Mouse (Mus musculus) embryonic facial prominence, embryonic 11.5 days (tissue): ENCODE measurements around the gene Atp5b. TPM values are rescaled to one million over a fixed set of nuclear protein-coding genes. Genes with fewer than 3 reads are reported as not detected.
"Not testable (repeated sequence)": the region's sequence is repeated elsewhere in the genome, so short reads cannot be mapped to it uniquely, and the experiment has no call there.

Experiments used
- ATAC-seq: fragments of 200-750 bp; cut with Nextera tagmentation; replicated peaks from 2 replicates; pipeline ENCODE4 v1.8.0; 2017; ENCODE audit warnings: low read depth; ENCODE audit not compliant: insufficient number of reproducible peaks, low FRiP score, low TSS enrichment
- DNase-seq: peaks from one replicate; pipeline ENCODE4 v3.0.0-alpha.2; 2015; ENCODE audit warnings: low spot score
- H3K27ac ChIP-seq: fragments of 300-500 bp; sonication (generic); replicated peaks from 2 replicates; pipeline ENCODE4 v1.5.1; 2014; ENCODE audit warnings: mild to moderate bottlenecking, low read depth, low read length, control low read depth
- H3K27me3 ChIP-seq: fragments of 300-500 bp; sonication (generic); 2 replicates; pipeline ENCODE4 v1.6.1; 2014; ENCODE audit warnings: mild to moderate bottlenecking, low read length, moderate library complexity, mixed read lengths; ENCODE audit not compliant: control insufficient read depth, insufficient read depth
- H3K36me3 ChIP-seq: fragments of 300-500 bp; sonication (generic); replicated peaks from 2 replicates; pipeline ENCODE4 v1.6.1; 2014; ENCODE audit warnings: low read depth, mild to moderate bottlenecking, low read length, moderate library complexity, mixed read lengths; ENCODE audit not compliant: control insufficient read depth, insufficient read depth
- H3K4me1 ChIP-seq: fragments of 300-500 bp; sonication (generic); 2 replicates; pipeline ENCODE4 v1.6.1; 2014; ENCODE audit warnings: low read length, mixed read lengths; ENCODE audit not compliant: control insufficient read depth, insufficient read depth
- H3K4me2 ChIP-seq: fragments of 300-500 bp; sonication (generic); 2 replicates; pipeline ENCODE4 v1.6.1; 2014; ENCODE audit warnings: low read depth, mild to moderate bottlenecking, control low read depth, low read length, moderate library complexity
- H3K4me3 ChIP-seq: fragments of 300-500 bp; sonication (generic); 2 replicates; pipeline ENCODE4 v1.5.1; 2014; ENCODE audit warnings: low read depth, low read length, control low read depth
- H3K9ac ChIP-seq: fragments of 300-500 bp; sonication (generic); replicated peaks from 2 replicates; pipeline ENCODE4 v1.6.1; 2014; ENCODE audit warnings: mild to moderate bottlenecking, control low read depth, low read length
- H3K9me3 ChIP-seq: fragments of 300-500 bp; sonication (generic); replicated peaks from 2 replicates; pipeline ENCODE4 v1.6.1; 2016; ENCODE audit warnings: mild to moderate bottlenecking, low read length, inconsistent platforms, mixed read lengths; ENCODE audit not compliant: control insufficient read depth
- WGBS: fragments of 180-500 bp; shearing (Covaris S2); extraction: QIAGEN DNeasy Blood & Tissue Kit; methylation state at CpG from one replicate; pipeline ENCODE4 v1.1.7; 2014; 5-methylcytosine and 5-hydroxymethylcytosine counted together
- polyA plus RNA-seq: library from polyadenylated mRNA; unstranded; fragments of >200 nt; fragmentation: Nextera tagmentation; extraction: Ambion mirVana; gene quantifications from 2 replicates; pipeline ENCODE4 v1.2.1, GENCODE M21; 2014

The Atp5b gene
- polyA plus RNA-seq, 1 experiment from 2014 or later, result 2,412 TPM

GRCm38 (mm10) chr10:128078269-128078668 is 4.8 kb upstream of the Atp5b start:
- not testable (repeated sequence) for H3K27me3 ChIP-seq, H3K36me3 ChIP-seq, H3K9ac ChIP-seq, H3K4me1 ChIP-seq, H3K9me3 ChIP-seq, DNase-seq, H3K27ac ChIP-seq, H3K4me2 ChIP-seq, ATAC-seq, H3K4me3 ChIP-seq
- WGBS, result 79% methylated on average over 5 of the region's 5 CpGs

- ATAC-seq (no peak), DNase-seq (no peak)
- Histone ChIP-seq H3K4me1 (no peaks in the 10 kb centered on the region), H3K36me3 (peaks cover 3% of the 10 kb centered on the region; the same call in 1 of the 2 replicates), H3K9me3 (no peaks in the 10 kb centered on the region), H3K4me2 (no peak overlapping the region), H3K27ac (no peak overlapping the region), H3K9ac (no peak overlapping the region), H3K4me3 (no peak overlapping the region), H3K27me3 (no peaks in the 10 kb centered on the region)
- 74% methylated on average over 1 of the region's 1 CpGs for WGBS
Observed at GRCm38 (mm10) chr10:128080496-128080895, 2.6 kb upstream of the Atp5b start.

- Histone ChIP-seq H3K36me3 (peaks cover 3% of the 10 kb centered on the region; the same call in 1 of the 2 replicates), H3K4me2 (peak overlapping the region; percentile 59), H3K9ac (no peak overlapping the region), H3K4me1 (no peaks in the 10 kb centered on the region), H3K9me3 (no peaks in the 10 kb centered on the region), H3K4me3 (peak overlapping the region; percentile 91), H3K27me3 (no peaks in the 10 kb centered on the region), H3K27ac (no peak overlapping the region)
- DNase-seq (no peak), ATAC-seq (no peak)
- 68% methylated on average over 6 of the region's 6 CpGs for WGBS
Observed at GRCm38 (mm10) chr10:128081807-128082476, 1.1 kb upstream of the Atp5b start.

DNA sequence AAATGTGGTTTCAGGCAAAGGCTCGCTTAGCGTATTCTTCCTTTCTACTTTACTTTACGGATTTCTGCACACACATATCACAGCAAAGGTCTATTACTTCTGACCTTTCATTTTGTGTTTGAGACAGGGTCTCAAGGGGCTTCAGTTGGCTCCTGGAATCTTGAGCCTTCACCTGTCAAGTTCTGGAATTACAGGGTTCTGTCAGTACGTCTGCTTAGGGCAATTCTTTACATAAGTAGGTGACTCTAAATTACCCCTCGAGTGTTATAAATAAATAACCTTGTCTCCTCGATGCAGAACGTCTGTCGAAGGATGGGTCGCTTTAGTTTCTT is 630 bp upstream of the Atp5b start:
- H3K4me2 ChIP-seq, result peak overlapping the region; percentile 59
- no peaks in the 10 kb centered on the region for H3K4me1 ChIP-seq
- peak overlapping the region; percentile 91 for H3K4me3 ChIP-seq
- H3K36me3 ChIP-seq, result peaks cover 3% of the 10 kb centered on the region; the same call in 1 of the 2 replicates
- ATAC-seq, result no peak
- 18% methylated on average over 9 of the region's 9 CpGs for WGBS
- no peak for DNase-seq
- no peaks in the 10 kb centered on the region for H3K9me3 ChIP-seq
- H3K27ac ChIP-seq, result no peak overlapping the region
- H3K9ac ChIP-seq, result peak overlapping the region; percentile 72
- H3K27me3 ChIP-seq, result no peaks in the 10 kb centered on the region

- WGBS, result under 1% methylated on average over 22 of the region's 22 CpGs
- no peak for ATAC-seq
- H3K27ac ChIP-seq, result peak overlapping the region; percentile 60; the same call in 1 of the 2 replicates
Observed at GRCm38 (mm10) chr10:128083688-128084087, 615 bp downstream of the Atp5b start.

GRCm38 (mm10) chr10:128084160-128084559 is 1.1 kb downstream of the Atp5b start:
- H3K9me3 ChIP-seq, result no peaks in the 10 kb centered on the region
- no peaks in the 10 kb centered on the region for H3K4me1 ChIP-seq
- peak overlapping the region; percentile 91 for H3K4me3 ChIP-seq
- no peaks in the 10 kb centered on the region for H3K27me3 ChIP-seq
- WGBS, result 8% methylated on average over 3 of the region's 3 CpGs
- no peak for DNase-seq
- no peak overlapping the region for H3K27ac ChIP-seq
- H3K36me3 ChIP-seq, result peaks cover 13% of the 10 kb centered on the region; the same call in 1 of the 2 replicates
- H3K4me2 ChIP-seq, result peak overlapping the region; percentile 89
- peak overlapping the region; percentile 98 for H3K9ac ChIP-seq
- no peak for ATAC-seq

More at GRCm38 (mm10) chr10:128083688-128084087, 615 bp downstream of the Atp5b start:
- H3K27me3 ChIP-seq, result no peaks in the 10 kb centered on the region
- peaks cover 12% of the 10 kb centered on the region; the same call in 1 of the 2 replicates for H3K36me3 ChIP-seq
- peak overlapping the region; percentile 91 for H3K4me3 ChIP-seq
- peak overlapping the region; percentile 98 for H3K9ac ChIP-seq
- peak overlapping the region; percentile 89 for H3K4me2 ChIP-seq
- no peaks in the 10 kb centered on the region for H3K9me3 ChIP-seq
- no peak for DNase-seq
- no peaks in the 10 kb centered on the region for H3K4me1 ChIP-seq

DNA sequence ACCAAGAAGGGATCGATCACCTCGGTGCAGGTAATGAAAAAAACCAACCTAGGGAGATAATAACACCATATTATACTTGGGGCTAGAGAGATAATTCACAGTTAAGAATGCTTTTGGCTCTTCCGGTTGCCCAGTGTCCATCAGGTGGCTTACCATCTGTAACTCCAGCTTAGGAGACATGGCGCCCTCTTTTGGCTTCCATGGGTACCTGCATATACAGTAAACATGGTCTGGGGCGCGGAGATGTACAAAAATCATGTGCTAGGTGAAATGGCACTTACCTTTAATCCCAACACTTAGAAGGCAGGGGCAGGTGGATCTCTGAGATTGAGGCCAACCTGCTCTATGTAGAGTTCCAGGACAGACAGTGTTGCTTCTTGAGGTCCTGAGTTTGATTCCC is 3.3 kb downstream of the Atp5b start:
- Histone ChIP-seq H3K4me2 (no peak overlapping the region), H3K4me3 (no peak overlapping the region), H3K9me3 (no peaks in the 10 kb centered on the region), H3K9ac (no peak overlapping the region), H3K4me1 (peaks cover 1% of the 10 kb centered on the region), H3K27ac (no peak overlapping the region), H3K27me3 (no peaks in the 10 kb centered on the region), H3K36me3 (peaks cover 13% of the 10 kb centered on the region; the same call in 1 of the 2 replicates)
- peak; percentile 58 for DNase-seq
- no peak for ATAC-seq
- WGBS, result 87% methylated on average over 6 of the region's 6 CpGs

- H3K36me3 ChIP-seq, result peaks cover 13% of the 10 kb centered on the region; the same call in 1 of the 2 replicates
- not testable (repeated sequence) for H3K9me3 ChIP-seq, H3K4me3 ChIP-seq, DNase-seq, H3K27me3 ChIP-seq, H3K4me1 ChIP-seq, H3K27ac ChIP-seq, ATAC-seq, H3K9ac ChIP-seq, H3K4me2 ChIP-seq
- 74% methylated on average over 2 of the region's 2 CpGs for WGBS
Observed at GRCm38 (mm10) chr10:128087216-128087615, 4.1 kb downstream of the Atp5b start.
